Mouse (Mus musculus) heart, postnatal 4 days (tissue): ENCODE measurements around the gene Sfxn5. TPM values are rescaled to one million over a fixed set of nuclear protein-coding genes. Genes with fewer than 3 reads are reported as not detected.
A peak's percentile ranks its signal among the peaks of the same experiment; 100 is the strongest.

Experiments
- DNase-seq: peaks from one replicate; pipeline ENCODE4 v3.0.0; 2021
- total RNA-seq, 2 experiments: library from RNA; stranded (reverse); gene quantifications; 2 replicates each; pipeline ENCODE4 v1.2.3; 2021

Gene Sfxn5
- total RNA-seq, 2 experiments from 2014 or later: 3.0 to 3.6 TPM

- no peak for DNase-seq
These were observed 102.5 kb downstream of the Sfxn5 start for GRCm38 (mm10) chr6:85230762-85231161.

GRCm38 (mm10) chr6:85227520-85227919, 105.7 kb downstream of the Sfxn5 start:
- no peak for DNase-seq

GRCm38 (mm10) chr6:85226570-85226969, 106.7 kb downstream of the Sfxn5 start:
- DNase-seq: no peak

- no peak for DNase-seq
These were observed 108.8 kb downstream of the Sfxn5 start for GRCm38 (mm10) chr6:85224442-85224891.

- no peak for DNase-seq
These were observed 109.6 kb downstream of the Sfxn5 start for GRCm38 (mm10) chr6:85223498-85224150.

- DNase-seq: no peak
These were observed 110.7 kb downstream of the Sfxn5 start for GRCm38 (mm10) chr6:85222551-85222950.

GRCm38 (mm10) chr6:85220917-85221316, 112.3 kb downstream of the Sfxn5 start:
- DNase-seq: no peak

- no peak for DNase-seq
These were observed 113.5 kb downstream of the Sfxn5 start for GRCm38 (mm10) chr6:85219706-85220105.

GRCm38 (mm10) chr6:85218684-85219445, 114.4 kb downstream of the Sfxn5 start:
- DNase-seq: no peak

GRCm38 (mm10) chr6:85218251-85218650, 115.0 kb downstream of the Sfxn5 start:
- no peak for DNase-seq

GRCm38 (mm10) chr6:85210686-85211085, 122.5 kb downstream of the Sfxn5 start:
- DNase-seq: no peak

GRCm38 (mm10) chr6:85209226-85209967, 123.8 kb downstream of the Sfxn5 start:
- no peak for DNase-seq

GRCm38 (mm10) chr6:85207345-85207744, 125.9 kb downstream of the Sfxn5 start:
- no peak for DNase-seq

- DNase-seq: no peak
These were observed 126.3 kb downstream of the Sfxn5 start for GRCm38 (mm10) chr6:85206939-85207285.

GRCm38 (mm10) chr6:85206182-85206938, 126.9 kb downstream of the Sfxn5 start:
- no peak for DNase-seq

GRCm38 (mm10) chr6:85197951-85198350, 135.3 kb downstream of the Sfxn5 start:
- DNase-seq: no peak

GRCm38 (mm10) chr6:85193381-85194318, 139.6 kb downstream of the Sfxn5 start:
- no peak for DNase-seq

- DNase-seq: no peak
These were observed 141.3 kb downstream of the Sfxn5 start for GRCm38 (mm10) chr6:85191751-85192440.

GRCm38 (mm10) chr6:85190671-85191070, 142.6 kb downstream of the Sfxn5 start:
- DNase-seq: no peak

- peak; percentile 34 for DNase-seq
These were observed 143.2 kb downstream of the Sfxn5 start for GRCm38 (mm10) chr6:85189911-85190591.
